Mouse (Mus musculus) hindbrain, postnatal 0 days (tissue): ENCODE measurements at regions not wholly inside any gene's neighbourhood (a gene's known extent, or its start where the extent isn't known, plus 50 kb on each side); places are given as distances from the start of the nearest gene placed in this dataset.

Experiments used
- ATAC-seq: fragments of 200-750 bp; cut with Nextera tagmentation; 2 replicates; pipeline ENCODE4 v1.8.0; 2017; ENCODE audit warnings: mild to moderate bottlenecking, moderate TSS enrichment, moderate library complexity
- DNase-seq: peaks from one replicate; pipeline ENCODE4 v3.0.0-alpha.2; 2015; ENCODE audit warnings: low spot score
- H3K27ac ChIP-seq: fragments of 300-500 bp; sonication (generic); 2 replicates; pipeline ENCODE4 v1.5.1; 2014; ENCODE audit warnings: mild to moderate bottlenecking
- H3K27me3 ChIP-seq: fragments of 300-500 bp; sonication (generic); 2 replicates; pipeline ENCODE4 v1.6.1; 2014; ENCODE audit warnings: low read length, mixed read lengths; ENCODE audit not compliant: insufficient read depth
- H3K36me3 ChIP-seq: fragments of 300-500 bp; sonication (generic); 2 replicates; pipeline ENCODE4 v1.6.1; 2014; ENCODE audit warnings: low read length, mixed read lengths; ENCODE audit not compliant: insufficient read depth
- H3K4me1 ChIP-seq: fragments of 300-500 bp; sonication (generic); 2 replicates; pipeline ENCODE4 v1.6.1; 2014; ENCODE audit warnings: antibody characterized with exemption, low read length, mixed read lengths; ENCODE audit not compliant: insufficient read depth
- H3K4me2 ChIP-seq: fragments of 300-500 bp; sonication (generic); 2 replicates; pipeline ENCODE4 v1.6.1; 2014; ENCODE audit warnings: low read depth, mild to moderate bottlenecking, low read length, moderate library complexity, mixed read lengths
- H3K4me3 ChIP-seq: fragments of 300-500 bp; sonication (generic); 2 replicates; pipeline ENCODE4 v1.5.1; 2014; ENCODE audit warnings: low read length
- H3K9ac ChIP-seq: fragments of 300-500 bp; sonication (generic); replicated peaks from 2 replicates; pipeline ENCODE4 v1.6.1; 2014; ENCODE audit warnings: mild to moderate bottlenecking, low read length, moderate library complexity, mixed read lengths
- H3K9me3 ChIP-seq: fragments of 300-500 bp; sonication (generic); 2 replicates; pipeline ENCODE4 v1.6.1; 2016; ENCODE audit warnings: low read length, mixed read lengths
- CTCF ChIP-seq: IDR thresholded peaks from 2 replicates; pipeline ENCODE4 v1.5.1; 2016; ENCODE audit warnings: antibody characterized with exemption, control low read depth, low read depth
- WGBS: fragments of 180-500 bp; shearing (Covaris S2); extraction: QIAGEN DNeasy Blood & Tissue Kit; methylation state at CpG from one replicate; pipeline ENCODE4 v1.1.7; 2014; 5-methylcytosine and 5-hydroxymethylcytosine counted together

- Histone ChIP-seq H3K9ac (no peak overlapping the region), H3K4me2 (no peak overlapping the region), H3K4me1 (no peaks in the 10 kb centered on the region), H3K27ac (no peak overlapping the region), H3K27me3 (no peaks in the 10 kb centered on the region), H3K4me3 (no peak overlapping the region), H3K36me3 (no peaks in the 10 kb centered on the region), H3K9me3 (no peaks in the 10 kb centered on the region)
- DNase-seq: peak; percentile 27
- no peak for ATAC-seq
- TF ChIP-seq CTCF: no peak
- 35% methylated on average over 1 of the region's 1 CpGs for WGBS
Measured at GRCm38 (mm10) chrX:72330323-72330722, 55.7 kb upstream of the Gabre start.

GRCm38 (mm10) chrX:72328822-72329221, 54.2 kb upstream of the Gabre start:
- H3K4me3 ChIP-seq: no peak overlapping the region
- H3K36me3 ChIP-seq: no peaks in the 10 kb centered on the region
- no peaks in the 10 kb centered on the region for H3K9me3 ChIP-seq
- ATAC-seq (no peak), DNase-seq (no peak)
- no peak for TF ChIP-seq CTCF
- WGBS: 65% methylated on average over 2 of the region's 2 CpGs
- no peaks in the 10 kb centered on the region for H3K4me1 ChIP-seq
- no peak overlapping the region for H3K9ac ChIP-seq
- H3K27me3 ChIP-seq: no peaks in the 10 kb centered on the region
- H3K4me2 ChIP-seq: no peak overlapping the region
- H3K27ac ChIP-seq: no peak overlapping the region
